Mouse (Mus musculus): ENCODE data around the gene Gpr179. TPM values are rescaled to one million over a fixed set of nuclear protein-coding genes. Genes with fewer than 3 reads are reported as not detected.

The Gpr179 gene
- polyA plus RNA-seq, 1 experiment from 2014 or later = not detected

DNA sequence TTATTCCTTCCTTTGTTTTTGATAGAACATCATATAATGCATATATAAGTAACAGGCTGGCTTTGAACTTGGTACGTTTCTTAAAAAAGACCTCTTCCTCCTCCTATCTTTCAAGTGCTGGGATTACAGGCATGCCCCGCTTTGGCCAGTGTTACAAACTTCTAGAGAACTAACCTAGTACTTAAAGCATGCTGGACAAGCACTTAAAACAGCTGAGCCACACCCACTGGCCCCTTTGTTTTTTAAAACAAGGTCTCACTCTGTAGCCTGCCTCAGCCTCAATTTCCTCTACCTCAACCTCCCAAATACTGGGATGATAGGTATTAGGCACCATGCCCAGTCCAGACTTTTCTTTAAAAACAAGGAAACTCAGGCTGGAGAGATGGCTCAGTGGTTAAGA is 2.8 kb upstream of the Gpr179 start:
- DNase-seq (no peak), ATAC-seq (ENCODE audit: low read depth) (no peak)
- H3K9me3 ChIP-seq (replicated peaks) = no peaks in the 10 kb centered on the region
- H3K4me3 ChIP-seq (replicated peaks) = no peak overlapping the region
- H3K27ac ChIP-seq = no peak overlapping the region
- H3K36me3 ChIP-seq = no peaks in the 10 kb centered on the region
- 57% methylated on average over 2 of the region's 2 CpGs for WGBS (ENCODE audit: insufficient replicate concordance)
- H3K9ac ChIP-seq = no peak overlapping the region
- H3K4me2 ChIP-seq = no peak overlapping the region
- H3K4me1 ChIP-seq (replicated peaks) = peaks cover 6% of the 10 kb centered on the region
- H3K27me3 ChIP-seq = peaks cover 4% of the 10 kb centered on the region; the same call in 1 of the 2 replicates

DNA sequence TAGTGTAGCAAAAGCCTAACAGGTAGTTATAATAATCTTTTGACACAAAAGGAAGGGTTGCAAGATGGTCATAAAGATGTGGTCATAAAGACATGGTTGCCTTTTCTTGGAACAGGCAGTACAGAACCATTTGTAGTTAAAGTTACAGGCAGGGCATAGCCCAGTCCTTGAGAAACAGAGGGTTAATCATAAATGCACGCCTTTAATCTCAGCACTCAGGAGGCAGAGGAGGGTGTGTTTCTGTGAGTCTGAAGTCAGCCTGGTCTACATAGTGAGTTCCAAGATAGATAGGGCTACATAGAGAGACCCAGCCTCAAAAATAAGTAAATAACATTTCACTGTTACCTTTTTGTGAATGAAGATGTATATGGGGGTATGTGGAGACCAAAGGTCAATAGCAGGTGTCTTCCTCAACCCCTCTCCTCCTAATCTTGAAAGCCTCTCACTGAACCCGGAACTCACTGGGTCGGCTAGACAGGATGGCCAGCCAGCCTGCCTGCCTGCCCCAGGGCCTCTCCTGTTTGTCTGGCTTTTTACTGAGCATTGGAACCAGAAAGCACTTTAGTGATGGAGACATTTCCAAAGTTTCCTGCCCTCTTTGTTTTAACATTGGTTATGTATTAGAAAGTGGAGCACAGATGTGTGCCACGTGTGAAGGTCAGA is 1.2 kb upstream of the Gpr179 start:
- ATAC-seq (ENCODE audit: low read depth) = no peak
- WGBS (ENCODE audit: insufficient replicate concordance) = 64% methylated on average over 4 of the region's 4 CpGs

DNA sequence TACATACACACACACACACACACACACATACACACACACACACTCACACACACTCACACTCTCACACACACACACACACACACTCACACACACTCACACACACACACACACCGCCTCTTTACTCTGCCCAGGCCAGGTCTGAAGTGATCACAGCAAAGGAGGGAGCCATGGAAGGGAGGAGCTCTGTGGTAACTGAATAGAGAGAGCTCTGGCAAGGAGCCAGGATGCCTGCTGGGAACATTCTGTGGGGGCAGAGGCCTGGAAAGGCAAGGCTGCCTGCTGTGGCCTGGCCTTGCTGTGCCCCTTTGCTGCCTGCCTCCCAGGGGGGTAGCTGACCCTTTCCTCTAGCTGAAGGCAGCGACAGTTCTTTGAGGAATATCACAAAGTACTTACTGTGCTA is 1.8 kb downstream of the Gpr179 start:
- Histone ChIP-seq H3K36me3 (no peaks in the 10 kb centered on the region), H3K4me2 (no peak overlapping the region), H3K27me3 (peaks cover 8% of the 10 kb centered on the region; the same call in 1 of the 2 replicates), H3K9ac (no peak overlapping the region), H3K9me3 (replicated peaks) (0 out of 2 replicates have a peak, but pooled peaks cover 5% of the 10 kb centered on the region), H3K4me3 (replicated peaks) (no peak overlapping the region), H3K4me1 (replicated peaks) (peaks cover 10% of the 10 kb centered on the region), H3K27ac (no peak overlapping the region)
- ATAC-seq (ENCODE audit: low read depth) (peak; percentile 43), DNase-seq (no peak)
- 7% methylated on average over 1 of the region's 2 CpGs for WGBS (ENCODE audit: insufficient replicate concordance)

More for the DNA sequence above, 1.2 kb upstream of the Gpr179 start:
- H3K36me3 ChIP-seq = no peaks in the 10 kb centered on the region
- no peak overlapping the region for H3K9ac ChIP-seq
- H3K9me3 ChIP-seq (replicated peaks) = 0 out of 2 replicates have a peak, but pooled peaks cover 5% of the 10 kb centered on the region
- H3K4me2 ChIP-seq = no peak overlapping the region
- no peak overlapping the region for H3K27ac ChIP-seq
- no peak overlapping the region for H3K4me3 ChIP-seq (replicated peaks)
- DNase-seq = no peak
- H3K27me3 ChIP-seq = peaks cover 4% of the 10 kb centered on the region; the same call in 1 of the 2 replicates
- H3K4me1 ChIP-seq (replicated peaks) = peaks cover 10% of the 10 kb centered on the region

DNA sequence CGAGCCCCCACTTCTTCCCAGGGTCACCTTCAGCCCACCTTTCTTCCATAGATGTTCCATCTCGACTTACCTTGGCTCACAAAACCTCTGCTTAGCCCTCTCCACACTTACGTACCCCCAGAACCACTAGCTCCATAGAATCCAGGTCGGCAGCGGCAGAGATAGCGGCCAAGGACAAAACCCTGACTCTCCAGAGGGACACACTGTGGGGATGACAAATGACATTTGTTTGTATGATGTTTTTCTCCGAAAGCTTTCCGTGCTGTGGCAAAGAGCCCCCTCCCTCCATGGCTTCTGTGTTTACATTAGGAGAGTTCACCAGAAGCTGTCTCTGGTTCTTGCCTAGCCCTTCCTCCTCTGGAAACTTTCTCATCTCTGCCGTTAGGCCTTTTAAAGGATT is 4.6 kb downstream of the Gpr179 start:
- Histone ChIP-seq H3K9me3 (replicated peaks) (0 out of 2 replicates have a peak, but pooled peaks cover 5% of the 10 kb centered on the region), H3K36me3 (no peaks in the 10 kb centered on the region), H3K27me3 (peaks cover 23% of the 10 kb centered on the region), H3K9ac (no peak overlapping the region), H3K4me2 (no peak overlapping the region), H3K4me3 (replicated peaks) (no peak overlapping the region), H3K27ac (no peak overlapping the region), H3K4me1 (replicated peaks) (peaks cover 16% of the 10 kb centered on the region)
- 62% methylated on average over 9 of the region's 9 CpGs for WGBS (ENCODE audit: insufficient replicate concordance)
- no peak for DNase-seq
- ATAC-seq (ENCODE audit: low read depth) = no peak

DNA sequence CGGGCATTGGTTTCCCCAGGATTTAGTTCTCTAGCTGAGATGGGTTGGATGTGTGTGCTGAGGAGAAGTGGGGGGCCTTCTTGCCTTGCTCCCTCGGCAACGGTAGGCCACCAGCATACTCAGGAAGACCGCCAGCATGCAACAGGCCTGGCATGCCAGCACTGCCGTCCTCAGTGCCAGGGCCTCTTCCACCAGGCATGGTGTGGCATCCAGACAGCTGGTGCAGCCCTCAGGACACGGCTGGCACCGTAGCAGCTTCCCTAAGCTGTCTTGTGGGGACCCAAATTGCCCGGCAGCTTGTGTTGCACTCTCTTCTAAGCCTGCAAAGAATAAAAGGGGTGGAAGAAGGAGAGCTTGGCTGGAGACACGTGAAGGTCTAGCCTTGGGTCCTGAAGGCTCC is 5.5 kb downstream of the Gpr179 start:
- Histone ChIP-seq H3K27me3 (peaks cover 27% of the 10 kb centered on the region), H3K9ac (no peak overlapping the region)

DNA sequence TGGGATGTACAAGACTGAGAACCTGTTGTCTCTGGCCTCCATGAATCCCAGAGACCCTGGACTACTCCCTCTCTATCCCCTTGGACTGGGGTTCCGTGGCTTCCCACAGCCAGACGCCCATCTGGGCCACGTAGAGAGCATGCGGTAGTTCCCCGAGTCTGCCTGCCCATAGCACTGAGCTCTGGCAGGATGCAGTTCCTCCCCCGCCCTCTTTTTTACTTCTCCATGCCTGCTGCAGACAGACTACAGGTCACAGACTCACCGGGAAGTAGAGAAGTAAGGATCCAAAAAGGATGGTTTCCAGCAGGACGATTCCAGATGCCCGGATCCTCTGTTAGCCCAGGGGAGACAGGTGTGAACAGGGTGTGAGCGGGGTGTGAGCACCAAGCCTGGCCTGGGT is 6.4 kb downstream of the Gpr179 start:
- DNase-seq (no peak), ATAC-seq (ENCODE audit: low read depth) (no peak)
- 41% methylated on average over 10 of the region's 10 CpGs for WGBS (ENCODE audit: insufficient replicate concordance)
- Histone ChIP-seq H3K9ac (no peak overlapping the region), H3K4me1 (replicated peaks) (peaks cover 16% of the 10 kb centered on the region), H3K9me3 (replicated peaks) (0 out of 2 replicates have a peak, but pooled peaks cover 5% of the 10 kb centered on the region), H3K4me2 (no peak overlapping the region), H3K4me3 (replicated peaks) (no peak overlapping the region), H3K27ac (no peak overlapping the region), H3K36me3 (no peaks in the 10 kb centered on the region), H3K27me3 (peaks cover 34% of the 10 kb centered on the region)

More for the DNA sequence above, 5.5 kb downstream of the Gpr179 start:
- Histone ChIP-seq H3K36me3 (no peaks in the 10 kb centered on the region), H3K4me1 (replicated peaks) (peaks cover 16% of the 10 kb centered on the region), H3K4me3 (replicated peaks) (no peak overlapping the region), H3K27ac (no peak overlapping the region), H3K4me2 (no peak overlapping the region), H3K9me3 (replicated peaks) (0 out of 2 replicates have a peak, but pooled peaks cover 5% of the 10 kb centered on the region)
- WGBS (ENCODE audit: insufficient replicate concordance) = 65% methylated on average over 9 of the region's 9 CpGs
- ATAC-seq (ENCODE audit: low read depth) (no peak), DNase-seq (no peak)

DNA sequence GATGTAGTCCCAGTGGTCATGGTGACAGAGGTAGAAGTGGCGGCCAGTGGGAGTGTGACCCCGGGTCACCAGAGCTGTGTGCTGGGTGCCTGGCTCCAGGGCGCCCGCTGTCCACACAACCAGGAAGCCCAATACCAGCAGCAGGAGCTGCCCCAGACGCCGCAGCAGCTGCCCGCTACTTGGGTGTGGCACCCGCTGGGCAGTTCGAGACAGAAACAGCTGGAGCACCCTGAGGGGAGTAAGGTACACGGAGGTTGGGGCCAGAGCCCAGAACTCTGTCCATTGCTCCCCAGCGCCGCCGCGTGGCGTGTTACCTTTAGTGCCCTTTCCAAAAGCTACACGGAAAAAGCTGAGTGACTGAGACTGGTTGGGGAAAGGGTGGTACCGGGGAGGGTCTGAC is 8.3 kb downstream of the Gpr179 start:
- WGBS (ENCODE audit: insufficient replicate concordance) = 19% methylated on average over 17 of the region's 17 CpGs
- Histone ChIP-seq H3K27ac (no peak overlapping the region), H3K36me3 (no peaks in the 10 kb centered on the region), H3K27me3 (peaks cover 47% of the 10 kb centered on the region), H3K4me1 (replicated peaks) (peaks cover 7% of the 10 kb centered on the region), H3K4me2 (peak overlapping the region; percentile 48), H3K4me3 (replicated peaks) (no peak overlapping the region; the same call in 1 of the 2 replicates), H3K9me3 (replicated peaks) (no peaks in the 10 kb centered on the region), H3K9ac (no peak overlapping the region)
- ATAC-seq (ENCODE audit: low read depth) (no peak), DNase-seq (peak; percentile 30)

DNA sequence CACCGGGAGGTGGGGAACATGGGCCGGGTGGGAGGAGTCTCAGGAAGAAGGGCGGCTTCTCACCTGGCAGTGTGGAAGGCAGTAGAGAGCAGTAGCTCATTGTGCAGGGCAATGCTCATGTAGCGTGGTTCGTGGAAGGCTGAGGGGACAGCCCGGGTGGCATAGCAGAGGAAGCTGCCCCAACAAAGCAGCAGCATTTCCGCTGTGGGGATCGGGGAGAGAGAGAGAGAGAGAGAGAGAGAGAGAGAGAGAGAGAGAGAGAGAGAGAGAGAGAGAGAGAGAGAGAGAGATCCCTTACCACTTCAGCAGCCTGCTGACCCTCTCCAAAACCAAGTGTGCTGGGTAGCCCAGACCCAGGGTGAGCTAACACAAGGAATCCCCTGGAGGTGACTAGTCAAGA is 8.7 kb downstream of the Gpr179 start:
- H3K9me3 ChIP-seq (replicated peaks) = no peaks in the 10 kb centered on the region
- H3K4me3 ChIP-seq (replicated peaks) = no peak overlapping the region
- H3K9ac ChIP-seq = no peak overlapping the region
- ATAC-seq (ENCODE audit: low read depth) = no peak
- H3K27ac ChIP-seq = no peak overlapping the region
- peak overlapping the region; percentile 48; the same call in 1 of the 2 replicates for H3K4me2 ChIP-seq
- no peak for DNase-seq
- H3K36me3 ChIP-seq = no peaks in the 10 kb centered on the region
- WGBS (ENCODE audit: insufficient replicate concordance) = 33% methylated on average over 8 of the region's 8 CpGs
- H3K27me3 ChIP-seq = peaks cover 52% of the 10 kb centered on the region
- H3K4me1 ChIP-seq (replicated peaks) = peaks cover 7% of the 10 kb centered on the region

DNA sequence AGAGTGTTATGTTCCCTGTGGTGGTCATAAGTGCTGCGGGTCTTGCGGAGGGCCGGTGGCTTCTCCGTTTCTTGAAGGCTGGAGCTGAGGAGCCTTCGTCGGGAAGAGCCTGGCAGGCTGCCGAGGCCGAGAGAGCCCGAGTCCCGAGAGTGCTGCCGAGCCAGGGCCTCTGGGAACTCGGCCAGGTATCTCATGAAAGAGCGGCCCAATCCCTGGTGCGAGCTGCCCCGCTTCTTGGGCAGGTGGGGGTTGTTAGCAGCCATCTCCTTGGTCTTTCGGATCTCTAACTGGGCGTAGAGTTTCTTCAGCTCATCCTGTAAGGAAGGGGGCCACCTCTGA is 12.9 kb downstream of the Gpr179 start:
- no peak overlapping the region for H3K4me3 ChIP-seq (replicated peaks)
- no peaks in the 10 kb centered on the region for H3K9me3 ChIP-seq (replicated peaks)
- H3K27ac ChIP-seq = no peak overlapping the region
- H3K27me3 ChIP-seq = peaks cover 79% of the 10 kb centered on the region
- no peak for ATAC-seq (ENCODE audit: low read depth)
- peaks cover 12% of the 10 kb centered on the region for H3K4me1 ChIP-seq (replicated peaks)
- DNase-seq = no peak
- 37% methylated on average over 17 of the region's 17 CpGs for WGBS (ENCODE audit: insufficient replicate concordance)
- H3K9ac ChIP-seq = no peak overlapping the region
- no peak overlapping the region for H3K4me2 ChIP-seq
- no peaks in the 10 kb centered on the region for H3K36me3 ChIP-seq

DNA sequence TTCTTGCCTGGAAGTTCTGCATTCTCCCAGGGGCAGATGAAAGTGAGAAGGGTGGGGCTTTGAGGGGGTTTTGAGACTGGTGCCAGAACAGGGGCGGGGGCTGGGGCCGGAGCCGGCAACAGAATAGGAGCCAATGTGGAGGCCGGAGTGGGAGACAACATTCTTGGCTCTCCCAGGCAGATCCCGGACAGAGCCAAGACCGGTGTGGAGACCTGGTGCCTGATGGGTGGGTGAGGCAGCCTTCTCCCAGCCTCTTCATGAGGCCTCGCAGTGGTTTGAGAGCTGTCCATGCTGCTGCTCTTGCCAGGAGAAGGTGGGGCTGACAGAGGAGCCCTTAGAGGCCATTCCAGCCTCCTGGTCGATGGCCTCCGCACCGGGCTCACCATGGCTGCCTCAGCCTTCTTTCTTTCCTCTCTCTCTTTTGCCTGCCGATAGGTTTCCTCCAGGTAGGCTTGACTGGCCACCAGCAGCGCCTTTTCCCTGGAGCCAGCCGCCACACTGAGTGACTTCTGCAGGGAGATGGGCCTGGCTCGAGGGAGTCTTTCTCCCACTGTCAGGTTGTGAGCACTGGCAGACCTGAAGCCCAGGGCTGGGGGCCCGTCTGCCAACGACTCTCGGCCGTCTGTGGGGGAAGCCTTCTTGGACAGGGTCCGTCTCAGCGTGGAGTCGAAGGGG is 13.4 kb downstream of the Gpr179 start:
- H3K27me3 ChIP-seq = peaks cover 76% of the 10 kb centered on the region
- WGBS (ENCODE audit: insufficient replicate concordance) = 40% methylated on average over 21 of the region's 21 CpGs
- H3K4me2 ChIP-seq = no peak overlapping the region
- H3K36me3 ChIP-seq = no peaks in the 10 kb centered on the region
- no peak overlapping the region for H3K27ac ChIP-seq
- H3K9me3 ChIP-seq (replicated peaks) = no peaks in the 10 kb centered on the region
- peaks cover 7% of the 10 kb centered on the region for H3K4me1 ChIP-seq (replicated peaks)
- no peak overlapping the region for H3K4me3 ChIP-seq (replicated peaks)
- DNase-seq = no peak
- H3K9ac ChIP-seq = no peak overlapping the region
- ATAC-seq (ENCODE audit: low read depth) = no peak

DNA sequence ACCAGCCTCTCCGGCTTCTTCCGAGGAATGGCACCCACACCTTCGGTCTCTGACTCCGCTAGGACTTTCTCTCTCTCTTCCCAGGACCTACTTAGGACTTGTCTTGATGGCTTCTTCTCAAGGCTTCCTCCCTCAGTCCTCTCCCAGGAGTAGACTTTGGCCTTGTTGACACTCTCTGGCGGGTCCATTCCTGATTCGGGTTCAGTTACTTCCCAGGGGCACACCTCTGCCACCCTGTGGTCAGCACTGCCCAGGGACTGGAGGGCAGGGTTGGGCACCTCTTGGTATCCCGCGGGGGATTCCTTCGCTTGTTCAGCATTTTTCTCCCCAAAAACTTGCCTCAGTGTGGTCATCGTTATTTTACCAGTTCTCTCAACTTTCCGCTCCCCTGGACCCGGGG is 14.5 kb downstream of the Gpr179 start:
- no peak overlapping the region for H3K27ac ChIP-seq
- no peaks in the 10 kb centered on the region for H3K9me3 ChIP-seq (replicated peaks)
- no peak for ATAC-seq (ENCODE audit: low read depth)
- peaks cover 14% of the 10 kb centered on the region for H3K4me1 ChIP-seq (replicated peaks)
- no peak overlapping the region for H3K4me3 ChIP-seq (replicated peaks)
- H3K36me3 ChIP-seq = no peaks in the 10 kb centered on the region
- no peak for DNase-seq
- 70% methylated on average over 12 of the region's 12 CpGs for WGBS (ENCODE audit: insufficient replicate concordance)
- no peak overlapping the region for H3K9ac ChIP-seq
- peaks cover 71% of the 10 kb centered on the region for H3K27me3 ChIP-seq
- no peak overlapping the region for H3K4me2 ChIP-seq

All from liver, embryonic 13.5 days (tissue).